Comparison of ENCODE assay signal across 13 mouse cellular contexts in genomic region chrX:21295460-21295859, GRCm38 (mm10).
DNase-seq lines count a peak whose midpoint lies in the region; TF ChIP-seq lines count a peak whose summit lies in the region.
"Had no signal": no experiment of that assay in that cellular context is flagged by ENCODE, and none has a peak within 500 bp of the region (broad histone marks: within the 10 kb centered on the region; RNA-seq: fewer than 3 reads in every experiment).

No protein-coding gene starts in this region.

- H3K4me3 ChIP-seq in layer of hippocampus, adult 2 months = no peak overlapping the region
- H3K4me3 ChIP-seq: heart, embryonic 10.5 days; hindbrain, embryonic 10.5 days; stomach, embryonic 15.5 days had no signal

- TF ChIP-seq CTCF in layer of hippocampus, adult 2 months (conservative IDR thresholded peaks at IDR 0.05) = peak; percentile 65

- peak; percentile 2 for DNase-seq in embryo, embryonic 11 days
- no peak for DNase-seq in embryo, embryonic 9.5 days (ENCODE audit: extremely low spot score)
- no peak for DNase-seq in layer of hippocampus, adult 2 months (ENCODE audit: low spot score in 2 of 2)
- no peak for DNase-seq in layer of hippocampus, adult 9-11 months
- peak; percentile 2 for DNase-seq in A20 (ENCODE audit: low read depth, low spot score)
- peak; percentile 1 for DNase-seq in forelimb bud, embryonic 11.5 days (ENCODE audit: low read depth, low spot score)
- no peak for DNase-seq in cerebellum, postnatal 36 days
- no peak for DNase-seq in urinary bladder, postnatal 36 days (ENCODE audit: low spot score in 2 of 2)
- DNase-seq: liver; lung, postnatal 10 days had no signal

- no peak overlapping the region for H3K27ac ChIP-seq in layer of hippocampus, adult 2 months
- H3K27ac ChIP-seq: heart, embryonic 10.5 days; hindbrain, embryonic 10.5 days; stomach, embryonic 15.5 days had no signal

Comparison
In these comparisons a context has a peak if more than half of its experiments do, and no peak if none do; other contexts are left out.
1. DNase-seq: peak in embryo, embryonic 11 days (single experiment), A20 (single experiment) and forelimb bud, embryonic 11.5 days (single experiment); none in embryo, embryonic 9.5 days (single experiment), layer of hippocampus, adult 2 months (0 of 2), layer of hippocampus, adult 9-11 months (single experiment), cerebellum, postnatal 36 days (0 of 2) and urinary bladder, postnatal 36 days (0 of 2).